Mouse (Mus musculus): ENCODE data around the gene Gamt.
A peak's percentile ranks its signal among the peaks of the same experiment; 100 is the strongest.

Gamt gene

DNA sequence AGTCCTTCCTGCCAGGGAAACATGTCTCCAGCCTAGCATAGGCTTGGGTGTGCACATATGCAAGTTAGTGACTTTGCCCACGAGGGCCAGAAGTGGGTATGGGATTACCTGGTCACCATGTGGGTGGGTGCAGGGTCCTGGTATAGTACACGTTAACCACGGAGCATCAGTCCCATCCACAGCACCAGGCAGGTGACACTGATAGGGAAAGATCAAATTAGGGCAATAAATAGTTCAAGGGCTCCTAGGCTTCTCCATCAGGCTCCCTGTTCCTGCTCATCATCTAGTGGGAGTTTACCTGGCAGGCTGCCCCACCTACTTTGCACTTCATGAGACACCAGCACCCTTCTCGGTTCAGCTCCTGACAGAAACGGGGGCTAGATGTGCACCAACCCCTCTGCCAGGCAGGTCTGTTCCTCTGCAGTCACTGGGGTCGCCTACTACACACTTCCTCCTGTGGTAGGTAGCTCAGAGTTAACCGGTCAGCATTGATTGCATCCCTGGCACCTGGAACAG, 34.0 kb upstream of the Gamt start:
- H3K36me3 ChIP-seq (ENCODE audit: control insufficient read depth, insufficient read depth, low read length, poor library complexity, severe bottlenecking), result peaks cover 10% of the 10 kb centered on the region
- no peak for DNase-seq (ENCODE audit: low read depth, low spot score)
- H3K27me3 ChIP-seq (ENCODE audit: control insufficient read depth, insufficient read depth, low read length, poor library complexity, severe bottlenecking), result no peaks in the 10 kb centered on the region

DNA sequence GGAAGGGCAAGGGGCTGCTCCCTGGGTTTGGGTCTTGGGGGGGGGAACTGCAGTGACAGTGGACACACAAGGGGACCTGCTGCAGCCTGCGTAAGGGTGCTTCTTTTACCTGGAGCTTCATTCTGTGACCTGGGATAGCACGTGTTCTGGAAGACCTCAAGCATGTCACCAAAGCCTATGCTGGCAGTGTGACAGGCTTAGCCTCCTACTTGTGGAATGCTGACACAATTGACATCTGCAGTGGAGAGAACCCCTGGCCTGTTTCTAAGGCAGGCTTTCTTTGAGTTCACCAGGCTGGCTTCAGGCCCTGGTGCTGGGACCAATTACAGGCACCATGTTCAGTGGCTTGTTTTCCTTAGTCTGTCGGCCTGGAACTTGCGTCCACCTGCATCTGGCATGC, 33.5 kb upstream of the Gamt start:
- DNase-seq (ENCODE audit: low read depth, low spot score), result no peak
- H3K36me3 ChIP-seq (ENCODE audit: control insufficient read depth, insufficient read depth, low read length, poor library complexity, severe bottlenecking), result peaks cover 10% of the 10 kb centered on the region

DNA sequence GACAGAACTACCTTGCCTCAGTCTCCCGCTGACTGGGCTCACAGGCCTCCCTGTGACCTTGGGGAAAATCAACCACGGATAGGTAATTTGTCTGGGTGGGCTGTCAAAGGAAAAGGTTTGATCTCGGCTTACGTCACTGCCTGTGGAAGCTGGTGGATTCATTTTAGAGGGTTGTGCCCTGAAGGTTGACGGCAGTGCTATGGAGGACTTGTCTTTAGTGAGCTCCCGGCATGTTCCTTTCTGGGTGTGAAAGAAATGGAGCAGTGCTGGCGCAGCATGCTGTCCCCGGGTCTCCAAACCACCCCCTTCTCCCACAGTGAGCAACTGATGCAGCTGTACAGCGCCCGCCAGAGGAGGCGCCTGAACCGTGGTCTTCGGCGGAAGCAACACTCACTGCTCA, 32.5 kb upstream of the Gamt start:
- peaks cover 10% of the 10 kb centered on the region for H3K36me3 ChIP-seq (ENCODE audit: control insufficient read depth, insufficient read depth, low read length, poor library complexity, severe bottlenecking)
- H3K27me3 ChIP-seq (ENCODE audit: control insufficient read depth, insufficient read depth, low read length, poor library complexity, severe bottlenecking), result no peaks in the 10 kb centered on the region
- no peak for DNase-seq (ENCODE audit: low read depth, low spot score)

More for the DNA sequence above, 33.5 kb upstream of the Gamt start:
- no peaks in the 10 kb centered on the region for H3K27me3 ChIP-seq (ENCODE audit: control insufficient read depth, insufficient read depth, low read length, poor library complexity, severe bottlenecking)

DNA sequence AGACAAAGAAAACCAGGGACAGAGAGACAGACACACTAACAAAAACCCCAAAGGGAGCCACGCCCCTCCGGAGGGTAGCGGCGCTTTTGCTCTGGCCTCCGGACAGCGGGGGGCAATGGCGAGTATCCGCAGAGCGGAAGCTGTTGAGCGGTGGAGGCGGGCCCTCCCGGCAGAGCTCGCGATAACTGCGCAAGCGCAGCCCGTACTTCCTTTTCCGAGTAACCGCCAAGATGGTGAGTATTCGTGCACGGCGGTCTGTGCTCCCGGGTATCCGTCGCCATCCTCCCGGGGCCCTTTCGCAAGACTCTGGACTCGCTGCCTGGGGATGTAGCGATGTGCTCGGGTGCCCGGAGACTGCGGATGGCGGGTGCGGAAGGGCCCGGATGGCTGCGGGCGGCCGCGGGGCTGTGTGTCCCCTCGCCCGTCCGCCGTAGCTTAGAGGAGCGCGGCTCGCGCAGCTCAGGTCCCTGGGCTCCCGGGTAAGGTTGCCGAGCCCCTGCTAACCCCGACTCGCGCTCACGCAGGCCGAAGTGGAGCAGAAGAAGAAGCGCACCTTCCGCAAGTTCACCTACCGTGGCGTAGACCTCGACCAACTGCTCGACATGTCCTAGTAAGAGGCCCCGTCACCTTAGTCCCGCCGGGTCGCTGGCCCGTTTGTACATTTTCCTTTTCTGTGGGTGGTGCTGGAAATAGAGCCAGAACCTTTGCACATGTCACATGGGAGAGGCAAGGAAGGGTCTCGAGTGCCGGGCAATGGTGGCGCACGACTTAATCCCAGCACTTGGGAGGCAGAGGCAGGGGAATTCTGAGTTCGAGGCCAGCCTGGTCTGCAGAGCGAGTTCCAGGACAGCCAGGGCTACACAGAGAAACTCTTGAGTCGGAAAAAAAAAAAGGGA, 31.7 kb upstream of the Gamt start, which contains the start of gene Rps15:
TSS of gene Rps15 (plus strand) at position 203 of the 896 bp plus-strand sequence.
- Histone ChIP-seq H3K36me3 (ENCODE audit: control insufficient read depth, insufficient read depth, low read length, poor library complexity, severe bottlenecking) (peaks cover 10% of the 10 kb centered on the region), H3K27me3 (ENCODE audit: control insufficient read depth, insufficient read depth, low read length, poor library complexity, severe bottlenecking) (no peaks in the 10 kb centered on the region)
- DNase-seq (ENCODE audit: low read depth, low spot score), result peak; percentile 98

DNA sequence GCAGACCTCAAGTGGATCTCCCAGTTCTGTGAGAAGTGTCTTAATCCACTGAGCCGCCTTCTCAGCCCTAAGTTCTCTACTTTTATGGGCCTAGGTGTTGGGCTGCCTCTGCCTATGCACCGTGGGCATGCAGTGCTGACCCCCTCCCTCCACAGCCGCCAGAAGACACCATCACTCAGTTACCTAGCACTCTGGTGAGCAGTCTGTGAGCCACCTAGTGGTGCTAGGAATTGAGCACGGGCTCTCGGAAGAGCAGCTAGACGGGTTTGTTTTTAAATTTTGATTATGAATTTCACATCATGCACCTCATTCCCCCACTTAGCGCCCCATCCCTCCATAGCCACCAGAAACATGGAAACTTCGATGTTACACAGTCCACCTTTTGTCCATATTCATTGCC, 27.8 kb upstream of the Gamt start:
- Histone ChIP-seq H3K36me3 (ENCODE audit: control insufficient read depth, insufficient read depth, low read length, poor library complexity, severe bottlenecking) (peaks cover 9% of the 10 kb centered on the region; the same call in 1 of the 2 replicates), H3K27me3 (ENCODE audit: control insufficient read depth, insufficient read depth, low read length, poor library complexity, severe bottlenecking) (no peaks in the 10 kb centered on the region)
- DNase-seq (ENCODE audit: low read depth, low spot score), result no peak

DNA sequence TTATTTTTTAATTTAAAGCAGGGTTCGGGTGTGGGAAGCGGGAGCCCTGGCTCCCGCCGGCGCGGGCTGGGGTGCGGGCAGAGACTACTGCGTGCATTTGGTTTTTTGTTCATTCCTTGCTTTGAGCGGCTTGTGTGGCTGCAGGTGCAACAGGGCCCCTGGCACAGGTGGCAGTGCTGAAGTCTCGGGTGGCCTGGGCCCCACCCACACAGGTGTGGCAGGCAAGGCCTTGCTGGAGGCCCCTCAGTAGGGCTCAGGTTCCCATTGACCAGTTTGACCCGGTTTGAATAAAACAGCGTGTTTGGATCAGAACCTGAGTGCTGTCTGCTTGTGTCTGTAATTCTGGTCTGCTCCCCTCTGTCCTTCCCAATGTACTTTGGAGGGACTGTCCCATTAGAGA, 27.3 kb upstream of the Gamt start:
- H3K36me3 ChIP-seq (ENCODE audit: control insufficient read depth, insufficient read depth, low read length, poor library complexity, severe bottlenecking), result peaks cover 6% of the 10 kb centered on the region; the same call in 1 of the 2 replicates
- no peaks in the 10 kb centered on the region for H3K27me3 ChIP-seq (ENCODE audit: control insufficient read depth, insufficient read depth, low read length, poor library complexity, severe bottlenecking)
- no peak for DNase-seq (ENCODE audit: low read depth, low spot score)

DNA sequence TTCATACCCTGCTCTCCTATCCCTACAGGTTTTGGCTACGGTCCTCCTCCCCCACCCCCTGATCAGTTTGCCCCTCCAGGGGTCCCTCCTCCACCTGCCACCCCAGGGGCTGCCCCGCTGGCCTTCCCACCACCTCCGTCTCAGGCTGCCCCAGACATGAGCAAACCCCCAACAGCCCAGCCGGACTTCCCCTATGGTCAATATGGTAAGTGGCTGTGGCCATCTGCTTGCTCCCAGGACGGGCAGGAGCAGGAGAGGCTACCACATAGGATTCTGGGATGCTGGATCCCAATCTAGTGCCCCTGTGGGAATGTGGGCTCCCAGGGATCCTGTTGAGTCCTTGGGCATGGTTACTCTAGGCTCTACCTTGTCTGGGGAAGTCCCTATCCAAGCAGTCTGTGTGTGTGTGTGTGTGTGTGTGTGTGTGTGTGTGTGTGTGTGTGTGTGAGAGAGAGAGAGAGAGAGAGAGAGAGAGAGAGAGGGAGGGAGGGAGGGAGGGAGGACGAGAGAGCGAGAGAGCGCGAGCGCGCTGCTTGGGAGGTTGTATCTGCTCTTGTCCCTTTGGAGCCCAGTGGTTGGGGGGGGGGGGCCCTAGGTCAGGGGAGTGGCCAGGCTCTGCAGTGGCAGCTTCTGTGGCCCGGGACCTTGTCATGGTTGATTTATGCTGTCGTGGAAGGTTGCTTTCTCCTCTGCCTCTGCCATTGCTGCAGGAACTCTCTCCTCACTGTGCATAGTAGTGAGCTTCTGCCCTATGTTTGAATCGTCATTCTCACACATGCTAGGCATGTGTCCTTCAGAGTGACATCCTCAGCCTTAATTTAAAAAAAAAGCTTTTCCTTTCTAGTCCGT, 24.6 kb upstream of the Gamt start:
- Histone ChIP-seq H3K36me3 (ENCODE audit: control insufficient read depth, insufficient read depth, low read length, poor library complexity, severe bottlenecking) (peaks cover 6% of the 10 kb centered on the region), H3K27me3 (ENCODE audit: control insufficient read depth, insufficient read depth, low read length, poor library complexity, severe bottlenecking) (no peaks in the 10 kb centered on the region)
- no peak for DNase-seq (ENCODE audit: low read depth, low spot score)

DNA sequence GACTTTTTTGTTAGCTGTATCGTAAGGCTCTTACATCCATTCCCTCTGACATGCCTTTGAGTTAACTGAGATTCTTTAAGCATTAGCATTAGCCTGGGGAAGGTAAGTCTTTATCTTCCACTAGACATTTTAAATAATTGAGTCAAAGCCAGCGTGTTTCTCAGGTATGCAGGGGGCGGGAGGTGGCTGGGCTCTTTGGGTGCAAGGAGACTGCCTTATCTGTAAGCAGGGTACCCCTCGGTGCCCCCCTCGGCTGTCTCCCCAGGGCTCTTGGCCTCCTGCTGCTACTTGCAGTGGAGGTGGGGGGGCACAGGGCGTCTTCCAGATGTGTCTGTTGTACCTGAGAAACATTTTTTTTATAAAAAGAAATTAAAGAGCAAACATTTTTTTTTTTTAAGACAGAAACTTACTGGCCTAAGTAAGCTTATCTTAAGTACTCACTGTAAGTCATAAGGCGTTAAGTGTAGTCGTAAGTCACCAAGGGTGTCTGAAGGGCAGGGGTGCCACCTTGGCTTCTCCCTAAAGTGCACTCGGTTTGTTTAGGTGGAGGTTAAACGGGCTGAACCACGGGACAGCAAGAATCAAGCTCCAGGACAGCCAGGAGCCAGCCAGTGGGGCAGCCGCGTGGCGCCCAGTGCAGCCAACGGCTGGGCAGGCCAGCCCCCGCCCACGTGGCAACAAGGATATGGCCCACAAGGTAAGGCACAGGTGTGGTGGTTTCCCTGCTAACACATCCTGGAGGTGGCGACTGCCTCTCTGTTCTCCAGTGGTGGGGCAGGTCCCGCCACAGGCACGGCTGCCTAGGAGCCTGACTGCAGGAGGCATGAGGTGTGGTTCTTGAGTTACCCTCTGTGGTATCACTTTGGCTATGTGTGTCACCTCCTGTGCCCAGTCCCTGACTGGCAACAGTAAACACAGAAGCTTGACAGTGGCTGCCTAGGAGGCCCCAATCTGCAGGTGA, 21.9 kb upstream of the Gamt start:
- no peaks in the 10 kb centered on the region for H3K27me3 ChIP-seq (ENCODE audit: control insufficient read depth, insufficient read depth, low read length, poor library complexity, severe bottlenecking)
- no peak for DNase-seq (ENCODE audit: low read depth, low spot score)

DNA sequence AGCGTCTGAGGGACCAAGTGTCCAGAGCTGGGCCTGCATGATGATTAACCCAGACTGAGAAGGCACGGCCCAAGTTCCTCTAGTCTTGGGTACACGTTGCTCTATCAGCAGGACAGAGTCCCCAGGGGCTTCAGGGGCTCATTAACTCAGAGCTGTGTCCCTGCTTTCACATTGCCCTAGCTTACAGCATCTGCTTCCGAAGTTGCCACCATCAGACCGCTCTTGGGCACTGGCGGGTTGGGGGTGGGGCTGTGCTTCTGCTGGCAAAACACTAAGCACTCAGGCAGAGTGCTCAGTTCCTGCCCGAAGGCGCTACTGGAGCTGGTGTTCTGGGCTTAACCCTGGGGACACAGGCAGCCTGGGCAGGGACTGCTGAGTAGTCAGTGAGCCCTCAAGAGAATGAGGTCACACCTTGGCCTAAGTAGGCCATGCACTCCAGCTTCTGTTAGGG, 21.1 kb upstream of the Gamt start:
- Histone ChIP-seq H3K36me3 (ENCODE audit: control insufficient read depth, insufficient read depth, low read length, poor library complexity, severe bottlenecking) (peaks cover 14% of the 10 kb centered on the region), H3K27me3 (ENCODE audit: control insufficient read depth, insufficient read depth, low read length, poor library complexity, severe bottlenecking) (no peaks in the 10 kb centered on the region)
- no peak for DNase-seq (ENCODE audit: low read depth, low spot score)

More for the DNA sequence above, 21.9 kb upstream of the Gamt start:
- H3K36me3 ChIP-seq (ENCODE audit: control insufficient read depth, insufficient read depth, low read length, poor library complexity, severe bottlenecking), result peaks cover 8% of the 10 kb centered on the region

DNA sequence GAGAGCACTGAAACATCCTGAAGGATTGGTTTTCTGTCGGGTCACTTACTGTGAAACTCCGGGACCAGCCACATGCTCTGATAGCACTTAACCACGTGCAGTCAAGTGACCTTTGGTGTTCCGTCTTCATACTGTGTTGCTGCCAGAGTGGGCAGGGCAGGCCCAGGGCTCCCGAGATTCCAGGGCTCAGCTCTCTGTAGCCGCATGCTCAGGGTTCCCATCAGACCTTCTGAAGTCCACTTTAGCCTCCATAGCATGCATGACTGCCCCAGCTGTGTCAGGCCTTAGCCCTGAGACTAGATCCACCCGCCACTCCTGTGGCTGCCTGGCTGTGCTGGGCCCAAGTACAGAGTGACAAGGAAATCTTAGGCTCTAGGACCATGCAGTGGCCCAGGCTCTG, 20.5 kb upstream of the Gamt start:
- DNase-seq (ENCODE audit: low read depth, low spot score), result no peak
- Histone ChIP-seq H3K36me3 (ENCODE audit: control insufficient read depth, insufficient read depth, low read length, poor library complexity, severe bottlenecking) (peaks cover 14% of the 10 kb centered on the region), H3K27me3 (ENCODE audit: control insufficient read depth, insufficient read depth, low read length, poor library complexity, severe bottlenecking) (no peaks in the 10 kb centered on the region)

DNA sequence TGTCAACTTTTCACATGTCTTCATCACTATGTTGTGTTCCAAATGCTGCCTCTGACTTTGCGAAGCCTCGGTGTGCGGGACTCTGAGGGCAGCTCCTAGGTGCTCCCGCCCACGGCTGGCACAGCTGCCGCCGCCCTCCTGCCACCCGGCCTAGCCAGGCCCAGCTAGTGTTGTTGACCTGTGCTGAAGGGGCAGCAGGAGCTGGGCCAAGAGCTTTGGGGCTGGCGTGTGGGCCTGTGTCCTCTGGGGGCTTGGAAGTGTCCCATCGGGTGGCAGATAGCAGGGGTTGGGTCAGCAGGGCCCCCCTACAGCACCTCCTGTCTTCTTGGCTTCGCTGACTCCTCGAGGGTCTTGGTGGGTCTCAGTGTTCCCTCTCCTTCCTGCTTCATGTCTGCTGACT, 18.5 kb upstream of the Gamt start:
- Histone ChIP-seq H3K36me3 (ENCODE audit: control insufficient read depth, insufficient read depth, low read length, poor library complexity, severe bottlenecking) (peaks cover 13% of the 10 kb centered on the region), H3K27me3 (ENCODE audit: control insufficient read depth, insufficient read depth, low read length, poor library complexity, severe bottlenecking) (no peaks in the 10 kb centered on the region)
- no peak for DNase-seq (ENCODE audit: low read depth, low spot score)

DNA sequence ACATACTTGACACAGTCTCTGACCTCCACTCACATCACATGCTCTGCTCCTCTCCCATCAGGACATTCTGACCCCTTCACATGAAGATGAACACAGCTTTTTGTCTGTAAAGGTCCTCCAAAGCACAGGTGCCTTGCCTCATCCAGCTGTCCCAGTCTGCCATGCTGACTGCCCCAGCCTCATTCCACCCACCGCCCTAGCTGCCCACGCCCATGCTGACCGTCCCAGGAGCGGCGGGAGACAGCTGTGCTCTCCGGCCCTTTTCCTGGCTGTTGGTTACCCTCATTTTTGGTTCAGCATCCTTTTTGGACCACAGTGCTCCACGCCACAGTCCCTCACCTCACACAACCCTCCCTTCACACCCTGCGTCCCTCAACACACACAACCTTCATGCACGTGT, 17.6 kb upstream of the Gamt start:
- H3K36me3 ChIP-seq (ENCODE audit: control insufficient read depth, insufficient read depth, low read length, poor library complexity, severe bottlenecking), result peaks cover 14% of the 10 kb centered on the region
- no peaks in the 10 kb centered on the region for H3K27me3 ChIP-seq (ENCODE audit: control insufficient read depth, insufficient read depth, low read length, poor library complexity, severe bottlenecking)
- no peak for DNase-seq (ENCODE audit: low read depth, low spot score)

DNA sequence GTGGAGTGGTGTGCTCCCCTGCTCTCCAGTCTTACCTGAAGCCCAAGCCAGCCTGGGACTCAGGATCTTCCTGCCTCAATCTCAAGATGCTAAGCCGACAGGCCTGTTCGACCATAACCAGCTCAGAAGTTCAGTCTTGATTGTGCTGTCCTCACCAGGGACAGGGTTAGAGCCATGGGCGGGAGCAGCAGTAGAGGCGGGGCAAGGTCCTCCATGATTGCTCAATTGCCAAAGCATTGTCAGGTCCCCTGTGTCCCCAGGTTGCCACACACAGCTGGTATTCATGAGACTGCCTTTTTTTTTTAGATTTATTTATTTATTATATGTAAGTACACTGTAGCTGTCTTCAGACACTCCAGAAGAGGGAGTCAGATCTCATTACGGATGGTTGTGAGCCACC, 15.4 kb upstream of the Gamt start:
- Histone ChIP-seq H3K27me3 (ENCODE audit: control insufficient read depth, insufficient read depth, low read length, poor library complexity, severe bottlenecking) (no peaks in the 10 kb centered on the region), H3K36me3 (ENCODE audit: control insufficient read depth, insufficient read depth, low read length, poor library complexity, severe bottlenecking) (peaks cover 14% of the 10 kb centered on the region)
- no peak for DNase-seq (ENCODE audit: low read depth, low spot score)

DNA sequence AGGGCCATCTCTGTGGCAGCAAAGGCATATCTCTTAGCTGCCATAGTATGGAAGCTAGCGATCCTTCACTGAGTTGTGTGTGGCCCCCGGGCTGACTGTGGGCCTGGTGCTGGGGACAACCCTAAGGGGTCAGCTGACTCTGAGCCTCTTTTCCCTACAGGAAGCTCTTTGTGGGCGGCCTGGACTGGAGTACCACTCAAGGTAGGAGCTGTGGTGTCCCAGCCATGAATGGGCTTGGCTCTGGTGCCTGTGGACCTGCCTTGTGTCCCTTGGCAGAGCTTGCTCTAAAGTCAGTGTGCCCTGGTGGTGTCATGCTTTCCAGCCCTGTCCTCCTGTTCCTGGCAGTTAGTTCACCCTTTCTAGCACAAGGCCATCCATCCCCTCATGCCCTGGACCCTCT, 13.0 kb upstream of the Gamt start:
- no peak for DNase-seq (ENCODE audit: low read depth, low spot score)
- H3K36me3 ChIP-seq (ENCODE audit: control insufficient read depth, insufficient read depth, low read length, poor library complexity, severe bottlenecking), result peaks cover 12% of the 10 kb centered on the region

More for the DNA sequence above, 13.0 kb upstream of the Gamt start:
- H3K27me3 ChIP-seq (ENCODE audit: control insufficient read depth, insufficient read depth, low read length, poor library complexity, severe bottlenecking), result no peaks in the 10 kb centered on the region
